Mouse (Mus musculus) erythroblast, embryonic 14.5 days (primary cell): ENCODE results near the gene Gps2.

Source experiments
- GATA1 ChIP-seq: IDR thresholded peaks from 2 replicates; pipeline ENCODE4 v1.6.1; 2012; ENCODE audit warnings: low read length, inconsistent platforms, mixed read lengths
- TAL1 ChIP-seq: IDR thresholded peaks from 3 replicates; pipeline ENCODE4 v1.6.1; 2012; ENCODE audit warnings: low read length, inconsistent platforms, mixed read lengths

DNA sequence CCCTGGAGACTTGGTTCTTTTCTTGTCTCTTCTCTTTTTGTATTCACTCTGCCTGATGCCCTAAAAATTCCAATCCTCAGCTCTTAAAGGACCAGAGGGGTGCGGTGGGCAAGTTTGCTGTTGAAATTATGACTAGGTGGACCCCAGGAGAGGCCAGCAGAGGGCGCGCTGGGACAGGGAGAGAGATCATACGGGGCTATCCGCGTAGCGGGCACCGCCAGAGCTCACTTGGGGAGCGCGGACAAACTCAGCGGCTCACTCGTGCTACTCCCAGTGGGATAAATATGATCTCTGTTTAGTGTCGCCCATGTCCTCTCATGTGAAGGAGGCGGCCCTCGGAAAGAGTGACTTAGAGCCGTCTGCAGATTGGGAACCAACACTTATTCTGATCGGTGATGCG, 20.5 kb downstream of the Gps2 start:
- TF ChIP-seq GATA1 (no peak), TAL1 (no peak)
